Mouse (Mus musculus) heart, adult 2 months (tissue): ENCODE measurements at regions not wholly inside any gene's neighbourhood (a gene's known extent, or its start where the extent isn't known, plus 50 kb on each side); places are given as distances from the start of the nearest gene placed in this dataset.

ENCODE experiments used
- DNase-seq, 2 experiments: peaks; one replicate each; pipeline ENCODE4 v3.0.0; 2021
- H3K27ac ChIP-seq: fragments of 200-600 bp; 2 replicates; pipeline ENCODE4 v1.8.1; 2022
- H3K27me3 ChIP-seq: fragments of 200-500 bp; 2 replicates; pipeline ENCODE4 v1.6.1; 2012; ENCODE audit warnings: mild to moderate bottlenecking, low read length, inconsistent platforms, mixed read lengths; ENCODE audit not compliant: control insufficient read depth, insufficient read depth
- H3K36me3 ChIP-seq: fragments of 200-500 bp; 2 replicates; pipeline ENCODE4 v1.6.1; 2012; ENCODE audit warnings: low read length, inconsistent platforms; ENCODE audit not compliant: control insufficient read depth, insufficient read depth
- H3K4me1 ChIP-seq: fragments of 200-500 bp; 2 replicates; pipeline ENCODE4 v1.6.1; 2011; ENCODE audit warnings: low read length; ENCODE audit not compliant: control insufficient read depth, insufficient read depth
- H3K4me3 ChIP-seq: fragments of 200-600 bp; 2 replicates; pipeline ENCODE4 v1.8.1; 2022
- H3K79me2 ChIP-seq: fragments of 200-500 bp; replicated peaks from 2 replicates; pipeline ENCODE4 v1.6.1; 2012; ENCODE audit warnings: mild to moderate bottlenecking, inconsistent platforms, low read length, moderate library complexity, mixed read lengths; ENCODE audit not compliant: control insufficient read depth, insufficient read depth
- H3K9ac ChIP-seq: fragments of 200-500 bp; 2 replicates; pipeline ENCODE4 v1.6.1; 2012; ENCODE audit warnings: low read depth, mild to moderate bottlenecking, control low read depth, inconsistent platforms, low read length, mixed read lengths
- CTCF ChIP-seq: fragments of 200-600 bp; IDR thresholded peaks from 2 replicates; pipeline ENCODE4 v1.8.1; 2022; ENCODE audit warnings: antibody characterized with exemption, mild to moderate bottlenecking, moderate library complexity
- EP300 ChIP-seq: fragments of 200-500 bp; IDR thresholded peaks from 2 replicates; pipeline ENCODE4 v1.6.1; 2011; ENCODE audit warnings: low read depth, low read length, control low read depth; ENCODE audit not compliant: insufficient read depth
- POLR2A ChIP-seq: fragments of 200-500 bp; IDR thresholded peaks from 2 replicates; pipeline ENCODE4 v1.6.1; 2011; ENCODE audit warnings: mild to moderate bottlenecking, low read depth, low read length, control low read depth; ENCODE audit not compliant: insufficient read depth
- WGBS: fragments of 180-500 bp; shearing (Covaris S2); methylation state at CpG from one replicate; pipeline ENCODE4 v1.1.7; 2018; 5-methylcytosine and 5-hydroxymethylcytosine counted together
- intact Hi-C: fragments of 180-260 bp; cut with DNase I; formaldehyde crosslinking; loops from one replicate; pipeline ENCODE4 v1.15.1; 2025

GRCm38 (mm10) chr1:186019511-186019910 is 97.6 kb downstream of the Lyplal1 start:
- no peak overlapping the region for H3K4me3 ChIP-seq
- H3K4me1 ChIP-seq: no peaks in the 10 kb centered on the region
- intact Hi-C loops: loop anchor here (5.0 kb wide), 1 partner anchor 703 kb away; no protein-coding TSS in a partner anchor
- no peaks in the 10 kb centered on the region for H3K36me3 ChIP-seq
- H3K27me3 ChIP-seq: no peaks in the 10 kb centered on the region
- TF ChIP-seq CTCF (no peak), POLR2A (no peak), EP300 (no peak)
- no peak for DNase-seq
- no peak overlapping the region for H3K27ac ChIP-seq
- no peak overlapping the region for H3K9ac ChIP-seq
- 80% methylated on average over 5 of the region's 5 CpGs for WGBS
- H3K79me2 ChIP-seq: no peaks in the 10 kb centered on the region

- DNase-seq: no peak
- Histone ChIP-seq H3K4me1 (no peaks in the 10 kb centered on the region), H3K36me3 (no peaks in the 10 kb centered on the region), H3K9ac (no peak overlapping the region), H3K27ac (no peak overlapping the region), H3K27me3 (no peaks in the 10 kb centered on the region), H3K79me2 (no peaks in the 10 kb centered on the region), H3K4me3 (no peak overlapping the region)
- TF ChIP-seq EP300: no peak
- 73% methylated on average over 10 of the region's 10 CpGs for WGBS
- intact Hi-C loops: no loop called here
Observed at GRCm38 (mm10) chr1:186031951-186032350, 85.2 kb downstream of the Lyplal1 start.

DNA sequence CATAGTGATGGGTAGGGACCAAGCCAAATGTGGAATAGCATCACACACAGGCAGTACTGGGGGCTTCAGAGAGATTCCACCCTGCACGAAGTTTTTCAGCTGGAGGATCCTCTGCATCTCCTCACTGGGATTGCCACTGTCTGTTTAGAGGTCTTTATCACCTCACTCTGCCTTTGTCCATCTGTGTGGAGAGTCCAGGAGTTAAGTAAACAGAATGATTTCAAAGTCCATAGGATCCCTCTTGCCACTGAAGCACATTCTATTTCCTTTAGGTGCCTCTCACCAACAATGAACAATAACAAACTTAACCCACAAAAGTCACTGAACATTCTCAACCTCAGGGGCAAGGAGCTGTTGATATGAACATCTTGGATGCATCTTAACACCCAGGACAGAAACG is 82.7 kb downstream of the Lyplal1 start:
- no peak for DNase-seq
- H3K27ac ChIP-seq: no peak overlapping the region
- H3K9ac ChIP-seq: no peak overlapping the region
- no peaks in the 10 kb centered on the region for H3K27me3 ChIP-seq
- intact Hi-C loops: no loop called here
- no peaks in the 10 kb centered on the region for H3K79me2 ChIP-seq
- 54% methylated on average over 2 of the region's 2 CpGs for WGBS
- H3K4me1 ChIP-seq: no peaks in the 10 kb centered on the region
- no peaks in the 10 kb centered on the region for H3K36me3 ChIP-seq
- TF ChIP-seq EP300: no peak
- TF ChIP-seq POLR2A: no peak
- no peak for TF ChIP-seq CTCF
- H3K4me3 ChIP-seq: no peak overlapping the region
